Mouse (Mus musculus): ENCODE results near the gene Ccdc74a. TPM values are rescaled to one million over a fixed set of nuclear protein-coding genes. Genes with fewer than 3 reads are reported as not detected.

The Ccdc74a gene
- polyA plus RNA-seq, 1 experiment from 2014 or later: 6.8 TPM

- ATAC-seq (ENCODE audit: borderline replicate concordance, extremely low read depth, low FRiP score, low TSS enrichment): no peak
- 88% methylated on average over 4 of the region's 4 CpGs for WGBS
Measured at GRCm38 (mm10) chr16:17643437-17643990, 2.8 kb upstream of the Ccdc74a start.

GRCm38 (mm10) chr16:17647156-17647555 lies 886 bp downstream of the Ccdc74a start:
- WGBS: 19% methylated on average over 1 of the region's 1 CpGs

More at GRCm38 (mm10) chr16:17643437-17643990, 2.8 kb upstream of the Ccdc74a start:
- Histone ChIP-seq H3K27me3 (no peaks in the 10 kb centered on the region), H3K4me2 (no peak overlapping the region), H3K36me3 (peaks cover 49% of the 10 kb centered on the region), H3K4me3 (no peak overlapping the region), H3K9me3 (no peaks in the 10 kb centered on the region), H3K4me1 (peaks cover 15% of the 10 kb centered on the region), H3K9ac (no peak overlapping the region), H3K27ac (no peak overlapping the region)

DNA sequence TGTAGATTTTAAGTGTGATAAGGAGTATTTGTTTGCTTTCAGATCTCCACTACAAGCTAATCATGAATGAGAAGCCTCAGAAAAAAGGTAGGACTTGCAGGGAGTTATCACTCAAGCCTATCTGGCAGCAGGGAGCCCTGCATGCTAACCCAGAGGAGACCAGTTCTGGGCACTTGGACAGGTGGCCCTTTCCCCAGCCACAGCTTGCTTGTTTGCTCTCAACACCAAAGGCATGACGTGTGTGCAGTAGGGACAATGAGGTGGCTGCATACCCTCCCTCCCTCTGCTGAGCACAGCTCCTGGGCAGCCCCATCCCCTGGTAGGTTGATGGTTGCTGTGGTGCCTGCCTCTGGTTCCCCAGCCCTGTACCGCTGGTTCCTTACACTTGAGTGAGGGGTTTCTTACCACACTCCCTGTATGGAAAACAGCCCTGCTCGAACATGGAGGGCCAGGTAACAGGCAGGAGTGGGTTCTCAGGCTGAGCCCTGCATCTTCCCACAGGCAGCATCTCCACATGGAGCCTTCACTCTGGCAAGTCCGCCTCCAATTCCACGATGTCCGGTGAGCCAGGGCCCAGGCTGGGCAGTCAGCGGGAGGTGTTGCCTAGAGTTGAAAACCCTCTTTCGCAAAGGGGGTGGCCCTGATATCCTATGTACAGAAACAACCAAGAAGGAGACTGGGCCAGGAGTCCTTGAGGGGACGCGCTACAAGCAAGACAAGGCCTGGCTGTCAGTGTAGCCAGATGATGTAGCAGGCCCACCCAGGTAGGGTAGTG lies 1.5 kb downstream of the Ccdc74a start:
- Histone ChIP-seq H3K4me1 (peaks cover 15% of the 10 kb centered on the region), H3K36me3 (peaks cover 33% of the 10 kb centered on the region), H3K27me3 (no peaks in the 10 kb centered on the region), H3K9ac (no peak overlapping the region), H3K4me3 (no peak overlapping the region), H3K27ac (no peak overlapping the region), H3K9me3 (no peaks in the 10 kb centered on the region), H3K4me2 (no peak overlapping the region)
- no peak for ATAC-seq (ENCODE audit: borderline replicate concordance, extremely low read depth, low FRiP score, low TSS enrichment)
- WGBS: 74% methylated on average over 10 of the region's 10 CpGs

More at GRCm38 (mm10) chr16:17647156-17647555, 886 bp downstream of the Ccdc74a start:
- Histone ChIP-seq H3K27ac (no peak overlapping the region), H3K27me3 (no peaks in the 10 kb centered on the region), H3K9ac (peak overlapping the region; percentile 56; the same call in 1 of the 2 replicates), H3K4me2 (peak overlapping the region; percentile 94), H3K4me1 (peaks cover 15% of the 10 kb centered on the region), H3K4me3 (peak overlapping the region; percentile 54; the same call in 1 of the 2 replicates), H3K36me3 (peaks cover 33% of the 10 kb centered on the region), H3K9me3 (no peaks in the 10 kb centered on the region)
- ATAC-seq (ENCODE audit: borderline replicate concordance, extremely low read depth, low FRiP score, low TSS enrichment): no peak

DNA sequence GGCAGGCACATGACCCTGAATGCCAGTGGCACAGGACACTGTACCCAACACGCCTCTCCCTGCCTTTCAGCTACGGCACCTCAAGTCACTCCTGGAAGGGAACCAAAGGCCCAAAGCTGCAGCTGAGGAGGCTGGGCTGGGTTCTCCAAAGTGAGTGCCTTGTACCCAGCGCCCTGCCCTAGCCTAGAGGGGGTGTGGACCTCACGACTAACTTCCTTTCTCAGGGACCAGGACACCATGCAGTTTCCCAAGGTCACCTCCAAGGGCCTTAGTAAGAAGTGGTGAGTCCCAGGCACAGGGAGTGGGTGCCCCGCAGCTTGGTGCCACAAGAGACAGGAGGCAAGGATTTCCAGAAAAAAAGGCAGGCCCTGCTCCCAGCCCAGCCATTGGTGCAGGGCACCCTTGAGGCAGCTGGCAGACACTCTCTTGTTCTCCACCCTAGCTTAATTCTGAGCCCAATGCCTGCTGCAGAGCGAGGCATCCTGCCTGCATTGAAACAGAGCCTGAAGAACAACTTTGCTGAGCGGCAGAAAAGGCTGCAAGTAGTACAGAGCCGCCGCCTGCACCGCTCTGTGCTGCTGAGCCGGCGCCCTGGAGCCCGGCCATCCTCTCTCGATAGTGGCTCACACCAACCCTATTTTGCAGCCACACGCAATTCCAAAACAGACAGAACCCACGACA lies 3.8 kb downstream of the Ccdc74a start:
- no peak for ATAC-seq (ENCODE audit: borderline replicate concordance, extremely low read depth, low FRiP score, low TSS enrichment)
- H3K4me2 ChIP-seq: no peak overlapping the region
- peaks cover 15% of the 10 kb centered on the region for H3K4me1 ChIP-seq
- peaks cover 47% of the 10 kb centered on the region for H3K36me3 ChIP-seq
- H3K27ac ChIP-seq: no peak overlapping the region
- H3K27me3 ChIP-seq: no peaks in the 10 kb centered on the region
- WGBS: 81% methylated on average over 16 of the region's 16 CpGs
- H3K4me3 ChIP-seq: no peak overlapping the region
- no peaks in the 10 kb centered on the region for H3K9me3 ChIP-seq
- no peak overlapping the region for H3K9ac ChIP-seq

GRCm38 (mm10) chr16:17650711-17651110 lies 4.4 kb downstream of the Ccdc74a start:
- WGBS: 100% methylated on average over 1 of the region's 1 CpGs
- no peak overlapping the region for H3K27ac ChIP-seq
- peaks cover 15% of the 10 kb centered on the region for H3K4me1 ChIP-seq
- no peaks in the 10 kb centered on the region for H3K9me3 ChIP-seq
- no peaks in the 10 kb centered on the region for H3K27me3 ChIP-seq
- peaks cover 52% of the 10 kb centered on the region for H3K36me3 ChIP-seq
- no peak overlapping the region for H3K4me2 ChIP-seq
- no peak overlapping the region for H3K9ac ChIP-seq
- no peak for ATAC-seq (ENCODE audit: borderline replicate concordance, extremely low read depth, low FRiP score, low TSS enrichment)
- no peak overlapping the region for H3K4me3 ChIP-seq

DNA sequence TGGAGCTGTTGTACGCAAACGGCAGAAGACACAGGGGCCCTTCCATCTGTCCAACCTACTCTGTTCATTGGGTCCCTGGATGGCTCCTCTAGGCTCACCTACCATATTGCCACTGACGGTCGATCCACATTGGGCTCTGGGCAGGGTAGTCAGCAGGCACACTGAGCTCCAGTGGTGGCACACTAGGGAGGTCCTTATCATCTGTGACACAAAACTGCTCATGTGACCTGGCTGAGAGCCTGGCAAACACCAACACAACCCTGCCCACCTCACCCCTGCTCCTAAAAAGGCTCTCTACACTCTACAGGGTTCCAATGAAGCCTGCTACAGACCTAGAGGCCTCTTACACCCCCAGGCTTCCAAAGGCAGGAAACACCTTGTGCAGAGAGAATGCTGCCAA lies 6.3 kb downstream of the Ccdc74a start:
- Histone ChIP-seq H3K9ac (no peak overlapping the region), H3K4me2 (no peak overlapping the region), H3K4me1 (no peaks in the 10 kb centered on the region), H3K9me3 (no peaks in the 10 kb centered on the region), H3K27ac (no peak overlapping the region), H3K4me3 (no peak overlapping the region), H3K36me3 (peaks cover 59% of the 10 kb centered on the region), H3K27me3 (no peaks in the 10 kb centered on the region)
- WGBS: 88% methylated on average over 4 of the region's 4 CpGs
- ATAC-seq (ENCODE audit: borderline replicate concordance, extremely low read depth, low FRiP score, low TSS enrichment): no peak

DNA sequence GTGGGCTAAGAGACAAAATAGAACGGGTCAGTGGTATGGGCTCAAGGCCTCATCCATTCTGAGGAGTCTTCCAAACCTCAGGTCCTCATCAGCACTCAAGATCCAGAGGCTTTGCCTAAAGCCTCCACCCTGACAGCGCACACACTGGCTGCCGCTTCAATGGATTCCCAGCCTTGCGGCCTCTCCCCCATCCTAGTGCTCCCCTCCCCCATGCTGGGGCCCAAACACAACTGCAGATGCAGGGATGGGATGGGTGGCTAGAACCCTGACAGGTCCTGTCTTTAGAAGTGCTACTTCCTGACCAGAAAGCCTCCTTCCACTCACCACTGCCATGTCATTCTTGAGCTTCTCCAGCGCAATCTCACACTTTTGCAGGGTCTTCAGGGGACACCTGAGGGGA lies 7.3 kb downstream of the Ccdc74a start:
- 87% methylated on average over 5 of the region's 5 CpGs for WGBS
- H3K36me3 ChIP-seq: peaks cover 66% of the 10 kb centered on the region

GRCm38 (mm10) chr16:17654188-17654795 lies 8.0 kb downstream of the Ccdc74a start:
- WGBS: 87% methylated on average over 4 of the region's 4 CpGs

More for the DNA sequence above, 7.3 kb downstream of the Ccdc74a start:
- Histone ChIP-seq H3K4me1 (no peaks in the 10 kb centered on the region), H3K9ac (no peak overlapping the region), H3K4me3 (no peak overlapping the region), H3K4me2 (no peak overlapping the region), H3K27ac (no peak overlapping the region), H3K27me3 (no peaks in the 10 kb centered on the region), H3K9me3 (no peaks in the 10 kb centered on the region)
- ATAC-seq (ENCODE audit: borderline replicate concordance, extremely low read depth, low FRiP score, low TSS enrichment): no peak

DNA sequence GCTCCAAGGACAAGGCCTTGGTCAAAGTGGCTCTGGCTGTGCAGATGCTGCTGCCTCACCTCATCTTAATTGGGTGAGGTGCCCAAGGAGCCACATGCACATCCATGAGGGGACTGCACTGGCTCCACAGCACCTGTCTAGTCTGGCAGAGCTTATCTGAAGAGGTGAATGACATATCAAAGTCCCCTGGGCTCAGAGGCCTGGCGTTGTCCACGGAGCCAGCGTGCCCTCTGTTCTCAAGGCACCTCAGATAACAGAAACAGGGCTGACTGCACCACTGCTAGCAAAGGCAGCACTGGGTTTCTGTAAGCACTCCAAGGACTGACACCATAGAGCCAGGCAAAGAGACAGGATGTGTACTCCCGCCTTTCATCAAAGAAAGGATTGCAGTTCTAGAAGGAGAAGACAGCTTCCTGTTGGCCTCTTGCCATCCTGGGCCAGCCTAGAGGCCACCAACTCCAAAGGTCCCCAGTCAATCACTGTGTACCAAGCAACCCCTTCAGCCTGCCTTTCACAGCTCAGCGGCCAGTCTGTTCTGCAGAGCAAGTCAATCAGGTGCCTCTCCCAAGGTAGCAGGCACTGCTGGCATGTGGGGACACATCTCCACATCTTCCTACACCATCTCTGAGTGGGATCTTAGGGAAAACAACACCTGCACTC lies 10.1 kb downstream of the Ccdc74a start:
- no peak overlapping the region for H3K4me3 ChIP-seq
- H3K4me2 ChIP-seq: no peak overlapping the region
- 66% methylated on average over 5 of the region's 5 CpGs for WGBS
- no peaks in the 10 kb centered on the region for H3K27me3 ChIP-seq
- H3K27ac ChIP-seq: no peak overlapping the region
- no peaks in the 10 kb centered on the region for H3K9me3 ChIP-seq
- ATAC-seq (ENCODE audit: borderline replicate concordance, extremely low read depth, low FRiP score, low TSS enrichment): no peak
- no peaks in the 10 kb centered on the region for H3K4me1 ChIP-seq
- no peak overlapping the region for H3K9ac ChIP-seq
- H3K36me3 ChIP-seq: peaks cover 68% of the 10 kb centered on the region

More at GRCm38 (mm10) chr16:17654188-17654795, 8.0 kb downstream of the Ccdc74a start:
- peaks cover 66% of the 10 kb centered on the region for H3K36me3 ChIP-seq
- no peak overlapping the region for H3K4me2 ChIP-seq
- H3K4me3 ChIP-seq: no peak overlapping the region
- H3K9ac ChIP-seq: no peak overlapping the region
- H3K9me3 ChIP-seq: no peaks in the 10 kb centered on the region
- no peaks in the 10 kb centered on the region for H3K4me1 ChIP-seq
- no peaks in the 10 kb centered on the region for H3K27me3 ChIP-seq
- ATAC-seq (ENCODE audit: borderline replicate concordance, extremely low read depth, low FRiP score, low TSS enrichment): no peak
- no peak overlapping the region for H3K27ac ChIP-seq

DNA sequence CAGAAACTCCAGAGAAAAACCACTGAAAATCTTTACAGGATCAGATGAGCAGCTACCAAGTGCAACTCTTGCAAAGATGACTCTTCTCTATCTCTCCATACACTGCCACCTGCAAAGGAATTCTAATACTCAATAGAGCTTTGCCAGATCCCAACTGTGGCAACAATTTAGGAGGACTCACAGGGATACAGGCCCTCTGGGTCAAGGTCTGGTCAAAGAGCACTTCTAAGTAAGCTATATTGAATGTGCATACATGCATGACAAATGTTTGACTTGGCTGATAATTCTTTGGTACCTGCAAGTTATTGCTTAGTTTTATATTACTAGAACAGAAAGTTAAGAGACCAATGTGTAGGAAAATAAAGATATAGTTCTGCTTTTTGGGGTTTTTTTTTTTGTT lies 19.3 kb downstream of the Ccdc74a start:
- no peak for ATAC-seq (ENCODE audit: borderline replicate concordance, extremely low read depth, low FRiP score, low TSS enrichment)
- Histone ChIP-seq H3K36me3 (peaks cover 50% of the 10 kb centered on the region), H3K27me3 (no peaks in the 10 kb centered on the region), H3K9ac (no peak overlapping the region), H3K27ac (no peak overlapping the region), H3K9me3 (no peaks in the 10 kb centered on the region), H3K4me3 (no peak overlapping the region), H3K4me2 (no peak overlapping the region), H3K4me1 (no peaks in the 10 kb centered on the region)

- no peak overlapping the region for H3K9ac ChIP-seq
Measured at GRCm38 (mm10) chr16:17669886-17670285, 23.6 kb downstream of the Ccdc74a start.

More at GRCm38 (mm10) chr16:17669886-17670285, 23.6 kb downstream of the Ccdc74a start:
- Histone ChIP-seq H3K4me2 (no peak overlapping the region), H3K27me3 (no peaks in the 10 kb centered on the region), H3K4me3 (no peak overlapping the region), H3K9me3 (no peaks in the 10 kb centered on the region), H3K27ac (no peak overlapping the region), H3K36me3 (peaks cover 52% of the 10 kb centered on the region), H3K4me1 (no peaks in the 10 kb centered on the region)
- no peak for ATAC-seq (ENCODE audit: borderline replicate concordance, extremely low read depth, low FRiP score, low TSS enrichment)

Measured in lung, embryonic 15.5 days (tissue).